Mouse (Mus musculus) forebrain, embryonic 16.5 days (tissue): ENCODE measurements around the gene Rnf121. TPM values are rescaled to one million over a fixed set of nuclear protein-coding genes. Genes with fewer than 3 reads are reported as not detected.

Experiments
- ATAC-seq: fragments of 200-750 bp; cut with Nextera tagmentation; 2 replicates; pipeline ENCODE4 v1.8.0; 2017; ENCODE audit warnings: mild to moderate bottlenecking, moderate library complexity
- H3K27ac ChIP-seq: fragments of 300-500 bp; sonication (generic); 2 replicates; pipeline ENCODE4 v1.5.1; 2014; ENCODE audit warnings: low read length, control low read depth
- H3K27me3 ChIP-seq: fragments of 300-500 bp; sonication (generic); replicated peaks from 2 replicates; pipeline ENCODE4 v1.6.1; 2014; ENCODE audit warnings: low read length; ENCODE audit not compliant: control insufficient read depth, insufficient read depth
- H3K36me3 ChIP-seq: fragments of 300-500 bp; sonication (generic); 2 replicates; pipeline ENCODE4 v1.6.1; 2014; ENCODE audit not compliant: control insufficient read depth, insufficient read depth
- H3K4me1 ChIP-seq: fragments of 300-500 bp; sonication (generic); replicated peaks from 2 replicates; pipeline ENCODE4 v1.6.1; 2014; ENCODE audit warnings: low read length; ENCODE audit not compliant: control insufficient read depth, insufficient read depth
- H3K4me2 ChIP-seq: fragments of 300-500 bp; sonication (generic); 2 replicates; pipeline ENCODE4 v1.6.1; 2014; ENCODE audit warnings: mild to moderate bottlenecking, low read length, control low read depth
- H3K4me3 ChIP-seq: fragments of 300-500 bp; sonication (generic); replicated peaks from 2 replicates; pipeline ENCODE4 v1.5.1; 2014; ENCODE audit warnings: mild to moderate bottlenecking, low read length, control low read depth
- H3K9ac ChIP-seq: fragments of 300-500 bp; sonication (generic); replicated peaks from 2 replicates; pipeline ENCODE4 v1.6.1; 2014; ENCODE audit warnings: low read depth, low read length, control low read depth
- H3K9me3 ChIP-seq: fragments of 300-500 bp; sonication (generic); 2 replicates; pipeline ENCODE4 v1.6.1; 2016; ENCODE audit warnings: low read length; ENCODE audit not compliant: control insufficient read depth
- WGBS: fragments of 180-500 bp; shearing (Covaris S2); extraction: QIAGEN DNeasy Blood & Tissue Kit; methylation state at CpG from one replicate; pipeline ENCODE4 v1.1.7; 2014; 5-methylcytosine and 5-hydroxymethylcytosine counted together
- polyA plus RNA-seq: library from polyadenylated mRNA; unstranded; fragments of >200 nt; fragmentation: Nextera tagmentation; extraction: Ambion mirVana; gene quantifications from 2 replicates; pipeline ENCODE4 v1.2.1, GENCODE M21; 2015

The Rnf121 gene
- polyA plus RNA-seq, 1 experiment from 2014 or later, result 36.3 TPM

DNA sequence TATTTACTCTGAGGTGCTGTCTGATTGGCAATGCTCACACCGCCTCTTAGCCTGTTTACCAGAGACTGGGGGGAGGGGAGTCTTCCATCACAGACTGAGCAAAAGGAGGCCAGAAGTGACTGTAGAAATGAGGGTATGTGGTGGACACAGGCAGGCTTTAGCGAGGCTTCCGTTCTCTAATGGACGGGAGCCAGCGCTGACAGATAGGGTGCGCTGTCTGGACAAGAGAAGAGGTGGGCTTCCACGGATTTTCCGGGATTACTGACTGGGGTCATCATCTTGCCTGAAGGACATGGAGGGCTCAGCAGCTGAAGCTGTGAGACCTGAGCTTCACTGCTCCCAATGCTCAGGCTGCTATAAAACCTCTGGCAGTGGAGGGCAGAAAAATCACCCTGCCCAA is 37.0 kb upstream of the Rnf121 start:
- Histone ChIP-seq H3K9ac (no peak overlapping the region), H3K4me2 (no peak overlapping the region), H3K27ac (no peak overlapping the region), H3K9me3 (no peaks in the 10 kb centered on the region), H3K4me1 (peaks cover 11% of the 10 kb centered on the region), H3K4me3 (no peak overlapping the region), H3K36me3 (no peaks in the 10 kb centered on the region), H3K27me3 (no peaks in the 10 kb centered on the region)
- ATAC-seq, result no peak
- 42% methylated on average over 8 of the region's 8 CpGs for WGBS

DNA sequence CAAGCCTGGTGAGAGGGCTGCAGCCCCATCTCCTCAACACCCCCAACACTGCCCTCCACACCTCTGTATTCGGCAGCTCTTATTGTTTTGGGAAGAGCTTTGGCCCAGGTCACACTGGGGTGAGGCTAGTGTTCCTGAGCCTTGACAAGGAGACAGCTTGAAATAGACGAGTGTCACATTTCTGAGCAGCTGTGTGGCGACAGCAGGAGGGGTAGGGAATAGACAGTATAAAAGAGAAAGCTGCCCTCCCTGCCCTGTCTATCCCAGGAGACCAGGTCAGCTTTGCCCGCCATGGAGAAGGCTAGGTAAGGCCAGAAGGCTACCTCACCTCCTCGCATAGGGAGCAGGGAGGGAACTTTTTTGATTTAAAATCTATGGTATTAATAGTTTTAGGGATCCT is 36.2 kb upstream of the Rnf121 start, which contains the start of gene Art1:
Art1 (plus strand) TSS at position 257 of the 400 bp plus-strand sequence.
- Histone ChIP-seq H3K4me3 (no peak within 1 kb of the TSS), H3K9ac (no peak within 1 kb of the TSS), H3K9me3 (no peaks in the 10 kb centered on the region), H3K27me3 (no peaks in the 10 kb centered on the region), H3K36me3 (no peaks in the 10 kb centered on the region), H3K4me1 (peaks cover 8% of the 10 kb centered on the region), H3K4me2 (no peak within 1 kb of the TSS), H3K27ac (no peak within 1 kb of the TSS)
- WGBS, result 43% methylated on average over 5 of the region's 5 CpGs
- no peak for ATAC-seq

DNA sequence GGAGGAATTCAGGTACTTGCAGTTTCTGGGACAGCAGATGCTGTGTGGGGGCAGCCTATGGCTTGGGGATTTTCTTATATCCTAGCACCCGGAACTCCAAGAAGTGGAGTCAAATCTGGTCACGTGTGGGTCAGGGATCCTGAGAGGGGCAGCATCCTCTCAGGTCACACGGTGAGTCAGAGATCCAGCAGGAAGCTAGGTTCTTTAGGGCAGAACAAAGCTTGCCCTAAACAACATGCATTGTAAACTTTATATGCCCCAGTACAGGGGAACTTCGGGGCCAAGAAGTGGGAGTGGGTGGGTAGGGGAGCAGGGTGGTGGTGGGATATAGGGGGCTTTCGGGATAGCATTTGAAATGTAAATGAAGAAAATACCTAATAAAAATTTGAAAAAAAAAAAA is 35.6 kb upstream of the Rnf121 start:
- Histone ChIP-seq H3K9me3 (no peaks in the 10 kb centered on the region), H3K36me3 (no peaks in the 10 kb centered on the region), H3K9ac (no peak overlapping the region), H3K27ac (no peak overlapping the region), H3K4me1 (peaks cover 8% of the 10 kb centered on the region), H3K4me3 (no peak overlapping the region), H3K27me3 (no peaks in the 10 kb centered on the region), H3K4me2 (no peak overlapping the region)
- WGBS, result 66% methylated on average over 5 of the region's 5 CpGs
- ATAC-seq, result no peak

DNA sequence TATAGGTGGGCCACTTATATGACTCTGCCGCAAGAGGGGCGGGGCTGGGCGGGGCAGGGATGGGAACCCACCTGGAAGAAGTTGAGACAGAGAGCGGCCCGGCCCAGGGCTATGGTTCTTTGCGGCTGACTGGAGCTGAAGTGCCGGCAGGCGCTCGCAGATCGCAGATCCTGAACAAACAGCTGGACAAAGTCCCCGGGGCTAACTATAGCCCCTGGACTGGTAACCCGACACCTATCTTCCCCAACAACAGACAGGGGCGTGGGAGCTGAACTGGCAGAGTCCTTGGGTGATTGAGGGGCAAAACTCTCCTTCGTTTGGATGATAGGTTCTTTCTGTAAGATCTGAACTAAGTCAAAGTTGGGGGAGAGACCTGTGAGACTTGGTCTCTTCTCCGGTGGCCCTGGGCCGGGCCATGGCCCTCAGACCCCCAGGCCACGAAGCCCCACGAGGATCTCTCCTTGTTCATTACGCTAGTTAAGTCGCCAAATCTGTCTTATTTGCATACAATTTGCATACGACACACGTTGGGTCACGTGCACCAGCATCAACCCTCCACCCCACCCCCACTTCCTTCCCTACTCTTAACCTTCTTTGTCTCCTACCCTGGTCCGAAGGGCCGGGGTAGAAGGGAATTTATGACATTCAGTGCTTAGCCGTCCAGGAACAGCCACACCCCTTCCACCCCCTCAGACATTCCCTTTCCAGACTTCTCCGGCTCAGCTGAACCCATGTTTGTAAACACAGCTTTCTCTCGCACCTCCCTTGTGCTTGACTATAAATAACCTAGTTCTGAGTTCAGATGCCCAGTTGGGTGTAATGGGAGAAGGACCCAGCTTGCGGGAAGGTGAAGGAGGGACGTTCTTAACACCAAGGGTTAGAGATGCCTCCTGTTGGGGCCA is 34.7 kb upstream of the Rnf121 start:
- Histone ChIP-seq H3K4me2 (peak overlapping the region; percentile 52), H3K9ac (peak overlapping the region; percentile 15; the same call in 1 of the 2 replicates)

DNA sequence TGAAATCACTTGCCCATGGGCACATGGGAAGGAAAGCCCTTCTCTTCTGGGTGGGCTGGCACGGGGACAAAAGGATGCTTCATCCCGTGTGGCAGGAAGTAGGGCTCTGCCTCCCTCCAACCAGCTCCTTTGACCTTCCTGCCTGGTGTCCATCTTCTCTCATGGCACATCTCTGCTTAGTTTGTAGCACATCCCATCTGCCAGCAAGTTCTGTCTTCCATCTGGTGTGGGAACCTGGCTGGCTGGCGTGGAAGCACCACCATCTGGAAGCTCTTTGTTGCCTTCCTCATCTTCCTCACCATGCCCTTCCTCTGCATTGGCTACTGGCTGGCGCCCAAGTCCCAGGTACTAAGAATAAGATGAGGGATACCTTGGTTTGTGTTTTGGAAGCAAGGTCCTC is 22.1 kb upstream of the Rnf121 start:
- Histone ChIP-seq H3K4me3 (no peak overlapping the region), H3K27me3 (no peaks in the 10 kb centered on the region), H3K4me2 (no peak overlapping the region), H3K9ac (no peak overlapping the region), H3K36me3 (peaks cover 11% of the 10 kb centered on the region; the same call in 1 of the 2 replicates), H3K4me1 (no peaks in the 10 kb centered on the region), H3K27ac (no peak overlapping the region), H3K9me3 (peaks cover 3% of the 10 kb centered on the region; the same call in 1 of the 2 replicates)
- no peak for ATAC-seq
- 80% methylated on average over 4 of the region's 4 CpGs for WGBS

More for the DNA sequence above, 34.7 kb upstream of the Rnf121 start:
- Histone ChIP-seq H3K9me3 (no peaks in the 10 kb centered on the region), H3K4me3 (peak overlapping the region; percentile 25), H3K27me3 (no peaks in the 10 kb centered on the region), H3K36me3 (no peaks in the 10 kb centered on the region), H3K4me1 (peaks cover 8% of the 10 kb centered on the region), H3K27ac (no peak overlapping the region)
- peak; percentile 69 for ATAC-seq
- WGBS, result 3% methylated on average over 30 of the region's 30 CpGs

DNA sequence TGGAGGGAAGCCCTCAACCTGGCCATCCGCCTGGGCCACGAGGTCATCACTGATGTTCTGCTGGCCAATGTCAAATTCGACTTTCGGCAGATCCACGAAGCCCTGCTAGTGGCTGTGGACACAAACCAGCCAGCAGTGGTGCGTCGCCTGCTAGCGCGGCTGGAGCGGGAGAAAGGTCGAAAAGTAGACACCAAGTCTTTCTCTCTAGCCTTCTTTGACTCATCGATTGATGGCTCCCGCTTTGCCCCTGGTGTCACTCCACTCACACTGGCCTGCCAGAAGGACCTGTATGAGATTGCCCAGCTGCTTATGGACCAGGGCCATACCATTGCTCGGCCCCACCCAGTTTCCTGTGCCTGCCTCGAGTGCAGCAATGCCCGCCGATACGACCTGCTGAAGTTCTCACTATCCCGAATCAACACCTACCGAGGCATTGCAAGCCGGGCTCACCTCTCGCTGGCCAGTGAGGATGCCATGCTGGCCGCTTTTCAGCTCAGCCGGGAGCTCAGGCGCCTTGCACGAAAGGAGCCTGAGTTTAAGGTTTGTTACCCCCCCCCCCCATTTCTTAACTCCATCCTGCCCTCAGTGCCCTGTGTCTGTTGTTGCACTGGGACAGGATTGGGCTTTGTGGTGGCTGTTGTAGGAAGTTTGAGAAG is 18.9 kb upstream of the Rnf121 start:
- no peaks in the 10 kb centered on the region for H3K27me3 ChIP-seq
- no peak overlapping the region for H3K9ac ChIP-seq
- no peak for ATAC-seq
- H3K4me3 ChIP-seq, result no peak overlapping the region
- peaks cover 32% of the 10 kb centered on the region for H3K36me3 ChIP-seq
- no peaks in the 10 kb centered on the region for H3K4me1 ChIP-seq
- H3K4me2 ChIP-seq, result no peak overlapping the region
- no peaks in the 10 kb centered on the region for H3K9me3 ChIP-seq
- WGBS, result 94% methylated on average over 26 of the region's 26 CpGs
- H3K27ac ChIP-seq, result no peak overlapping the region

DNA sequence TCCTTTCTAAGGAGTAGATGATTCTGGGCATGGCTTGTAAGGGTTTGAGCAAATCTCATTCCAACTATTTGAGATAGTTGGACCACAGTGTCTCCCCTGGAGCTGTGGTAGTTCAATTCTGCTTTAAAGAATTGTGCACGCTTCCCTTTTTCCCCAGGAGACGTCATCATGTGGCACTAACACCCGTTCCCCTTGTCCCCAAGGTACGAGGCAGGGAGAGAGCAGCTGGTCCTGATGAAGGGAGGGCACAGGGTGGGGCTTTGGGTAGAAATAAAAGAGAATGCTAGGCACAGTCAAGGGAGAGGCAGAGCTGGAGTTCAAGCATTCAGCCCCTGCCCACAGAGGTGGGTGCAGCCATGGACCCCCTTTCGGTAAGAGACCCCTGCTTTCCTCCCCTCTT is 17.5 kb upstream of the Rnf121 start, which contains the start of gene Trpc2:
Trpc2 (plus strand) TSS at position 301 of the 400 bp plus-strand sequence.
- H3K9me3 ChIP-seq, result no peaks in the 10 kb centered on the region
- peaks cover 37% of the 10 kb centered on the region for H3K36me3 ChIP-seq
- no peak for ATAC-seq
- no peak within 1 kb of the TSS for H3K27ac ChIP-seq
- H3K9ac ChIP-seq, result no peak within 1 kb of the TSS
- no peaks in the 10 kb centered on the region for H3K27me3 ChIP-seq
- no peaks in the 10 kb centered on the region for H3K4me1 ChIP-seq
- H3K4me2 ChIP-seq, result no peak within 1 kb of the TSS
- 86% methylated on average over 5 of the region's 5 CpGs for WGBS
- no peak within 1 kb of the TSS for H3K4me3 ChIP-seq

DNA sequence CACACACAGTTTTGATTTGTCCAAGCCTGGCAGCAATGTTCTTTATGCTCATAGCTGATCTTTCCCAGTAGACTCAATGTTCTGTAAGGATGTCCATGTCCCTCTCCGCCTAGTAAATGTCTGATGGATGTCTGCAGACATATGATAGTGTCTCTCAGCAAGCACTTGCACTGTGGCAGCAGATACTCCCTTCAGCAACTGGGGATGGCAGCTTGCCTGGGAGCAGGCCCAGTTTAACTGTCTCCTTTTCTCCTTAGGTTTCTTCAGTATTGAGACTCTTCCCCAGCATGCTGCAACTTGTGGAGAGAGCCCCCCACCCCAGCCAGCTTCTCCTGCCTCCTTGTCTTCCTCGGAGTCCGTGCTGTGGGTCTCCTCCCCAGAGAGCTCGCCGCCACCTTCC is 16.5 kb upstream of the Rnf121 start:
- WGBS, result 98% methylated on average over 5 of the region's 5 CpGs
- Histone ChIP-seq H3K4me2 (no peak overlapping the region), H3K27me3 (no peaks in the 10 kb centered on the region), H3K27ac (no peak overlapping the region), H3K9me3 (no peaks in the 10 kb centered on the region), H3K9ac (no peak overlapping the region), H3K36me3 (peaks cover 37% of the 10 kb centered on the region), H3K4me3 (no peak overlapping the region), H3K4me1 (no peaks in the 10 kb centered on the region)
- ATAC-seq, result no peak

DNA sequence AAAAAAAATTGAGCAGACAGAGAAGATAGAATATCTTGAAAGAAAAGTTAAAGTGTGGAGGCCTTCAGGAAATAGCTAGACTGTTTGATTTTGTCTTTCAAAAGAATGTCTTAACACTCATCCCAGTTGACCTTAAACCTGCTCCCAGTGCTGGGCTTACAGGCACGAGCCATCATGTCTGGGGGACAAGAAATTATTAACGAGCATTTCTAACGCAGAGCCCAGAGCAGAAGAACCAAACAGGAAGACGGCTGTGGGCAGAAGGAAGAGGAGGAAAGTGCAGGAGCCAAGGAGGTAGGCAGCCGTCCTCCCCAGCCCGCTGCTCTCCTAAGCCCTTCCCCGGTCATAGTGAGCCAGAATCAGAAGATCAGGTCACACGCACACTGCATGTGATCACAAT is 15.0 kb upstream of the Rnf121 start:
- Histone ChIP-seq H3K27ac (no peak overlapping the region), H3K9ac (no peak overlapping the region), H3K4me2 (no peak overlapping the region), H3K4me1 (no peaks in the 10 kb centered on the region), H3K4me3 (no peak overlapping the region), H3K9me3 (no peaks in the 10 kb centered on the region), H3K27me3 (no peaks in the 10 kb centered on the region), H3K36me3 (peaks cover 39% of the 10 kb centered on the region)
- no peak for ATAC-seq
- WGBS, result 92% methylated on average over 8 of the region's 8 CpGs
